In the genomic region with DNA sequence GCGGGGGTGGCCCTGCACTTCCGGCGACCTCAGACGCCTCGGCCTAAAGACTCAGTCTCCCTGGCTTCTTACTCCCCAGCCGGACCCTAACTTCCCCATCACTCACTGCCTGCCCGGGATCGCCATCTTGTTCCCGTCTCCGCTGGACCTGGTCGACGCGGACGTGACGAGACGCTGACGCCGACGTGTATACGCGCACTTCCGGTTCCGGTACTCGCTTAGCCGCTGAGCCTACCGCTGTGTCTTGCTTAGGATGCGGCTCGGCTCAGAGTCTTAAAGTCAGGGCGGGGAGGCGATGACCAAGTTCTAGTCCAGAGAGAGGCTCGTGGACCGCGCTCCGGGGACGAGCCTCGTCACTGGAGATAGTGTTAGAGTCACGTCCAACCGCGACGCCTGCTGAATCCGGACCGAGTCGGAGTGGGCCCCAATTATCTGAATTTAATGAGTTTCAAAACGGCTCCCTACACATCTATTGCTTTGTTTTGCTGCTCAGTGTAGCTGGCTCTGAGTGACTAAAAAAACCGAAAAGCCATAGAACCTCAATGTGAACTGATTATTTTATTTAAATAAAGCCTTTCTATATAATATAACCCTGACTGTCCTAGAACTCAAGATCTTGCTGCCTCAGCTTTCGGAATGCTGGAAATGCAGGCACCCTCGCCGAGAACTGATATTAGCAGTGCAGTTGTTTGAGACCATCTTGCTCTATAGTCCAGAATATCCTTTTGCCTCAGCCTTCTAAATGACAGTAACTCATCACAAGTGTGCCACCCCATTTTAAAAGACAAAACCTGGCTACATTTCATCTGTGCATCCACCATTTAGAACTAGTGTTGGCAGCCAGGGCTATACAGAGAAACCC, we compare ENCODE assay signal across 1 mouse cellular context.
A peak's percentile ranks its signal among the peaks of the same experiment; 100 is the strongest.
TF ChIP-seq lines count a peak whose summit lies in the region.

A gene (minus strand): TSS at position 163 of the 862 bp plus-strand sequence.

TF ChIP-seq in MEL, 35 proteins besides CTCF, POLR2A, EP300 and RAD21 (continued from another document):
- TF ChIP-seq SIN3A (IDR thresholded peaks at IDR 0.05; ENCODE audit: low read length) (peak; percentile 95), GATA1 (IDR thresholded peaks at IDR 0.05; ENCODE audit: low read depth, low read length) (no peak), MEF2A (IDR thresholded peaks at IDR 0.05; ENCODE audit: extremely low read depth, insufficient replicate concordance, low read depth, low read length, poor library complexity, severe bottlenecking) (peak; percentile 77; the same call in 1 of the 2 replicates), BHLHE40 (IDR thresholded peaks at IDR 0.05; ENCODE audit: borderline replicate concordance, low read depth, low read length) (no peak), USF2 (IDR thresholded peaks at IDR 0.05; ENCODE audit: borderline replicate concordance in 1 of 2, insufficient read depth in 1 of 2, low read depth in 1 of 2, low read length in 2 of 2) (no peak), POLR2AphosphoS2 (IDR thresholded peaks at IDR 0.05; ENCODE audit: low read length) (peak; percentile 99), ETS1 (IDR thresholded peaks at IDR 0.05; ENCODE audit: low read depth, low read length) (peak; percentile 69), USF1 (IDR thresholded peaks at IDR 0.05; ENCODE audit: low read depth, low read length) (0 out of 2 replicates have a peak, but pooled peaks have one; percentile 20), UBTF (IDR thresholded peaks at IDR 0.05; ENCODE audit: borderline replicate concordance, insufficient read depth, low read depth, low read length) (no peak; the same call in 1 of the 2 replicates), CHD2 (IDR thresholded peaks at IDR 0.05; ENCODE audit: low read length) (no peak), ZNF384 (IDR thresholded peaks at IDR 0.05; ENCODE audit: low read depth, low read length) (no peak), MXI1 (IDR thresholded peaks at IDR 0.05; ENCODE audit: low read depth, low read length) (peak; percentile 87; the same call in 1 of the 2 replicates), MAZ (IDR thresholded peaks at IDR 0.05; ENCODE audit: low read depth, low read length) (peak; percentile 87; the same call in 1 of the 2 replicates), MAX (IDR thresholded peaks at IDR 0.05; ENCODE audit: low read length) (0 out of 2 replicates have a peak, but pooled peaks have one; percentile 50), TBP (IDR thresholded peaks at IDR 0.05; ENCODE audit: low read depth, low read length) (peak; percentile 94), CHD1 (IDR thresholded peaks at IDR 0.05; ENCODE audit: low read depth, low read length) (no peak; the same call in 1 of the 2 replicates), HCFC1 (IDR thresholded peaks at IDR 0.05; ENCODE audit: low read depth, low read length) (peak; percentile 95)
